Mouse (Mus musculus) liver, adult 2 months (tissue): ENCODE data around the gene Npas2.

Experiments
- CTCF ChIP-seq: fragments of 200-500 bp; IDR thresholded peaks from 2 replicates; pipeline ENCODE4 v1.5.1; 2011; ENCODE audit warnings: low read depth, low read length, control low read depth
- POLR2A ChIP-seq: fragments of 200-500 bp; IDR thresholded peaks from 2 replicates; pipeline ENCODE4 v1.6.1; 2011; ENCODE audit warnings: low read length, control low read depth; ENCODE audit not compliant: insufficient read depth; ENCODE audit errors: extremely low read depth

DNA sequence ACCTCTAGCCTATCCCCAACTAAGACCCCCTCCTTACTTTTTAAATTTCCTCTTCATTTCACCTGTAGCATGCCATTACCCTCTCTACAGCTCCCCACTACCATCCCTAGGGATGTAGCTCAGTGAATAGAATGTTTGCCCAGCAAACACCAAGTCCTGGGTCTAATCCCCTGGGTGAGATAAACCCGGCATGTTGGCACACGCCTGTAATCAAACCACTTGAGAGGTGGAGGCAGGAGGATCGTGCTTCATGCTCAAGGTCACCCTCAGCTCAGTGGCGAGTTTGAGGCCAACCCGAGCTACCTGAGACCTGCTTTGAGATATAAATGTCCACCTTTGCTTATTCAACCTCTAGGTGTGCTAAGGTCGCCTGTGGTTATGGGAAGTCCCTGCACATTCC lies 19.5 kb downstream of the Npas2 start:
- TF ChIP-seq CTCF (no peak), POLR2A (no peak)
